Mouse (Mus musculus) intestine, embryonic 14.5 days (tissue): ENCODE measurements around the gene Nek6. TPM values are rescaled to one million over a fixed set of nuclear protein-coding genes. Genes with fewer than 3 reads are reported as not detected.

Source experiments
- ATAC-seq: fragments of 200-750 bp; cut with Nextera tagmentation; replicated peaks from 2 replicates; pipeline ENCODE4 v1.8.0; 2017; ENCODE audit warnings: low read depth, moderate number of reproducible peaks, moderate TSS enrichment, moderate library complexity; ENCODE audit not compliant: low FRiP score, low TSS enrichment
- DNase-seq: peaks from one replicate; pipeline ENCODE4 v3.0.0-alpha.2; 2018; ENCODE audit warnings: low spot score
- H3K27ac ChIP-seq: fragments of 300-500 bp; sonication (generic); 2 replicates; pipeline ENCODE4 v1.5.1; 2014; ENCODE audit warnings: low read depth, mild to moderate bottlenecking, control low read depth
- H3K27me3 ChIP-seq: fragments of 300-500 bp; sonication (generic); replicated peaks from 2 replicates; pipeline ENCODE4 v1.6.1; 2014; ENCODE audit warnings: low read length, control low read depth; ENCODE audit not compliant: control insufficient read depth, insufficient read depth
- H3K36me3 ChIP-seq: fragments of 300-500 bp; sonication (generic); 2 replicates; pipeline ENCODE4 v1.6.1; 2014; ENCODE audit warnings: low read length, control low read depth; ENCODE audit not compliant: control insufficient read depth, insufficient read depth
- H3K4me1 ChIP-seq: fragments of 300-500 bp; sonication (generic); replicated peaks from 2 replicates; pipeline ENCODE4 v1.6.1; 2014; ENCODE audit warnings: low read length, control low read depth, mixed read lengths; ENCODE audit not compliant: control insufficient read depth, insufficient read depth
- H3K4me2 ChIP-seq: fragments of 300-500 bp; sonication (generic); 2 replicates; pipeline ENCODE4 v1.6.1; 2014; ENCODE audit warnings: low read length
- H3K4me3 ChIP-seq: fragments of 300-500 bp; sonication (generic); 2 replicates; pipeline ENCODE4 v1.5.1; 2014; ENCODE audit warnings: low read depth, low read length, control low read depth, mixed read lengths
- H3K9ac ChIP-seq: fragments of 300-500 bp; sonication (generic); 2 replicates; pipeline ENCODE4 v1.6.1; 2014; ENCODE audit warnings: mild to moderate bottlenecking, low read length
- H3K9me3 ChIP-seq: fragments of 300-500 bp; sonication (generic); 2 replicates; pipeline ENCODE4 v1.6.1; 2016; ENCODE audit warnings: low read length, control low read depth; ENCODE audit not compliant: control insufficient read depth
- WGBS: fragments of 180-500 bp; shearing (Covaris S2); extraction: QIAGEN DNeasy Blood & Tissue Kit; methylation state at CpG from one replicate; pipeline ENCODE4 v1.1.7; 2014; 5-methylcytosine and 5-hydroxymethylcytosine counted together
- polyA plus RNA-seq: library from polyadenylated mRNA; unstranded; fragments of >200 nt; fragmentation: Nextera tagmentation; extraction: Ambion mirVana; gene quantifications from 2 replicates; pipeline ENCODE4 v1.2.1, GENCODE M21; 2014

The Nek6 gene
- polyA plus RNA-seq, 1 experiment from 2014 or later: 111 TPM

GRCm38 (mm10) chr2:38514411-38514810 is 3.0 kb downstream of the Nek6 start:
- no peak overlapping the region for H3K27ac ChIP-seq

GRCm38 (mm10) chr2:38515446-38515845 is 4.0 kb downstream of the Nek6 start:
- H3K9me3 ChIP-seq: no peaks in the 10 kb centered on the region
- no peak for DNase-seq
- no peak overlapping the region; the same call in 1 of the 2 replicates for H3K27ac ChIP-seq
- no peaks in the 10 kb centered on the region for H3K27me3 ChIP-seq
- no peak overlapping the region for H3K9ac ChIP-seq
- WGBS: 28% methylated on average over 6 of the region's 6 CpGs
- H3K4me1 ChIP-seq: peaks cover 35% of the 10 kb centered on the region
- H3K4me2 ChIP-seq: no peak overlapping the region; the same call in 1 of the 2 replicates
- H3K4me3 ChIP-seq: no peak overlapping the region
- ATAC-seq: no peak
- H3K36me3 ChIP-seq: no peaks in the 10 kb centered on the region

More at GRCm38 (mm10) chr2:38514411-38514810, 3.0 kb downstream of the Nek6 start:
- H3K9me3 ChIP-seq: no peaks in the 10 kb centered on the region
- DNase-seq (no peak), ATAC-seq (no peak)
- H3K4me2 ChIP-seq: no peak overlapping the region
- no peak overlapping the region for H3K4me3 ChIP-seq
- H3K36me3 ChIP-seq: no peaks in the 10 kb centered on the region
- no peaks in the 10 kb centered on the region for H3K27me3 ChIP-seq
- H3K4me1 ChIP-seq: peaks cover 32% of the 10 kb centered on the region
- H3K9ac ChIP-seq: no peak overlapping the region
- WGBS: 64% methylated on average over 7 of the region's 7 CpGs

- Histone ChIP-seq H3K9ac (no peak overlapping the region), H3K4me3 (no peak overlapping the region), H3K36me3 (no peaks in the 10 kb centered on the region), H3K4me1 (peaks cover 40% of the 10 kb centered on the region), H3K9me3 (no peaks in the 10 kb centered on the region), H3K4me2 (no peak overlapping the region), H3K27me3 (no peaks in the 10 kb centered on the region), H3K27ac (no peak overlapping the region)
- 46% methylated on average over 3 of the region's 3 CpGs for whole genome bisulfite sequencing
- DNase-seq (no peak), ATAC-seq (no peak)
Observed at GRCm38 (mm10) chr2:38516471-38516870, 5.0 kb downstream of the Nek6 start.

- no peak overlapping the region for H3K4me3 ChIP-seq
- DNase-seq (no peak), ATAC-seq (no peak)
- no peak overlapping the region for H3K27ac ChIP-seq
- no peak overlapping the region for H3K4me2 ChIP-seq
- peaks cover 41% of the 10 kb centered on the region for H3K4me1 ChIP-seq
- H3K27me3 ChIP-seq: no peaks in the 10 kb centered on the region
- H3K9me3 ChIP-seq: no peaks in the 10 kb centered on the region
- H3K9ac ChIP-seq: no peak overlapping the region
- no peaks in the 10 kb centered on the region for H3K36me3 ChIP-seq
- WGBS: 74% methylated on average over 6 of the region's 6 CpGs
Observed at GRCm38 (mm10) chr2:38517045-38517444, 5.6 kb downstream of the Nek6 start.

- H3K4me2 ChIP-seq: no peak overlapping the region
- no peak overlapping the region for H3K27ac ChIP-seq
- DNase-seq: no peak
- 86% methylated on average over 5 of the region's 5 CpGs for WGBS
- no peaks in the 10 kb centered on the region for H3K9me3 ChIP-seq
- H3K36me3 ChIP-seq: no peaks in the 10 kb centered on the region
- no peak for ATAC-seq
- peaks cover 45% of the 10 kb centered on the region for H3K4me1 ChIP-seq
- H3K4me3 ChIP-seq: no peak overlapping the region
- H3K9ac ChIP-seq: no peak overlapping the region
- no peaks in the 10 kb centered on the region for H3K27me3 ChIP-seq
Observed at GRCm38 (mm10) chr2:38518719-38519118, 7.3 kb downstream of the Nek6 start.

GRCm38 (mm10) chr2:38519934-38520333 is 8.5 kb downstream of the Nek6 start:
- Histone ChIP-seq H3K27ac (no peak overlapping the region), H3K4me2 (no peak overlapping the region), H3K27me3 (no peaks in the 10 kb centered on the region), H3K9ac (no peak overlapping the region), H3K36me3 (no peaks in the 10 kb centered on the region), H3K4me1 (peaks cover 44% of the 10 kb centered on the region), H3K9me3 (no peaks in the 10 kb centered on the region), H3K4me3 (no peak overlapping the region)
- DNase-seq (no peak), ATAC-seq (no peak)
- 78% methylated on average over 11 of the region's 11 CpGs for WGBS

GRCm38 (mm10) chr2:38521618-38522017 is 10.2 kb downstream of the Nek6 start:
- Histone ChIP-seq H3K36me3 (no peaks in the 10 kb centered on the region), H3K27ac (no peak overlapping the region), H3K4me3 (no peak overlapping the region), H3K27me3 (no peaks in the 10 kb centered on the region), H3K9me3 (no peaks in the 10 kb centered on the region), H3K4me2 (no peak overlapping the region), H3K4me1 (peaks cover 27% of the 10 kb centered on the region), H3K9ac (no peak overlapping the region)
- no peak for DNase-seq
- 58% methylated on average over 12 of the region's 12 CpGs for WGBS
- ATAC-seq: no peak

GRCm38 (mm10) chr2:38522354-38522753 is 10.9 kb downstream of the Nek6 start:
- 43% methylated on average over 2 of the region's 2 CpGs for WGBS
- peaks cover 27% of the 10 kb centered on the region for H3K4me1 ChIP-seq
- H3K9me3 ChIP-seq: no peaks in the 10 kb centered on the region
- H3K36me3 ChIP-seq: no peaks in the 10 kb centered on the region
- no peak for DNase-seq
- ATAC-seq: no peak
- H3K9ac ChIP-seq: no peak overlapping the region
- H3K27ac ChIP-seq: 0 out of 2 replicates have a peak overlapping the region, but pooled peaks have one; percentile 33
- H3K27me3 ChIP-seq: no peaks in the 10 kb centered on the region
- no peak overlapping the region for H3K4me2 ChIP-seq
- no peak overlapping the region for H3K4me3 ChIP-seq

GRCm38 (mm10) chr2:38523781-38524445 is 12.5 kb downstream of the Nek6 start:
- DNase-seq (no peak), ATAC-seq (peak; percentile 69)
- no peaks in the 10 kb centered on the region for H3K9me3 ChIP-seq
- H3K4me2 ChIP-seq: no peak overlapping the region
- no peak overlapping the region for H3K9ac ChIP-seq
- no peak overlapping the region for H3K4me3 ChIP-seq
- H3K27ac ChIP-seq: no peak overlapping the region
- H3K4me1 ChIP-seq: peaks cover 27% of the 10 kb centered on the region
- no peaks in the 10 kb centered on the region for H3K36me3 ChIP-seq
- 74% methylated on average over 10 of the region's 10 CpGs for WGBS
- no peaks in the 10 kb centered on the region for H3K27me3 ChIP-seq
